Mouse (Mus musculus): ENCODE measurements around the gene Tufm. TPM values are rescaled to one million over a fixed set of nuclear protein-coding genes. Genes with fewer than 3 reads are reported as not detected.

The Tufm gene
- total RNA-seq, 1 experiment from 2014 or later, result 108 TPM

Other genes with a start within 250 kb of the Tufm start
- 5.2 and 5.7 TPM in 2 replicates for gene Sbk1, start 214.7 kb upstream of the Tufm start, total RNA-seq (2017)
- gene Lat, start 117.8 kb upstream of the Tufm start, total RNA-seq (2017), result 16.4 and 22.4 TPM in 2 replicates
- 5.6 and 11.3 TPM in 2 replicates for gene Spns1, start 109.9 kb upstream of the Tufm start, total RNA-seq (2017)
- 18.2 and 24.4 TPM in 2 replicates for gene Nfatc2ip, start 90.6 kb upstream of the Tufm start, total RNA-seq (2017)
- gene Cd19, start 72.5 kb upstream of the Tufm start, total RNA-seq (2017), result 0.32 TPM in 1 of 2 replicates, not detected in the other
- 22.5 and 23.1 TPM in 2 replicates for gene Rabep2, start 58.6 kb upstream of the Tufm start, total RNA-seq (2017)
- gene Atp2a1, start 24.3 kb upstream of the Tufm start, total RNA-seq (2017), result 0.41 TPM in 1 of 2 replicates, not detected in the other
- 16.6 and 17.3 TPM in 2 replicates for gene Sh2b1, start 11.9 kb upstream of the Tufm start, total RNA-seq (2017)
- 37.0 and 51.1 TPM in 2 replicates for gene Atxn2l, start 16.1 kb downstream of the Tufm start, total RNA-seq (2017)
- 231 and 257 TPM in 2 replicates for gene Eif3c, start 79.0 kb downstream of the Tufm start, total RNA-seq (2017)
- gene Apobr, start 97.6 kb downstream of the Tufm start, total RNA-seq (2017), result 5.7 and 6.5 TPM in 2 replicates
- 18.1 and 21.2 TPM in 2 replicates for gene Cln3, start 98.5 kb downstream of the Tufm start, total RNA-seq (2017)
- gene Il27, start 107.6 kb downstream of the Tufm start, total RNA-seq (2017), result 0.23 TPM in 1 of 2 replicates, not detected in the other
- 2.5 and 2.8 TPM in 2 replicates for gene Nupr1, start 143.5 kb downstream of the Tufm start, total RNA-seq (2017)
- gene Sgf29, start 161.9 kb downstream of the Tufm start, total RNA-seq (2017), result 40.8 and 51.8 TPM in 2 replicates
- 0.37 TPM in 1 of 2 replicates, not detected in the other for gene Sult1a1, start 189.1 kb downstream of the Tufm start, total RNA-seq (2017)
- gene Bola2, start 208.0 kb downstream of the Tufm start, total RNA-seq (2017), result 119 and 144 TPM in 2 replicates
- 3.4 and 6.0 TPM in 2 replicates for gene Slx1b, start 208.4 kb downstream of the Tufm start, total RNA-seq (2017)
- gene Coro1a, start 220.4 kb downstream of the Tufm start, total RNA-seq (2017), result 301 and 302 TPM in 2 replicates

Measured in common myeloid progenitor, adult 5-6 weeks (primary cell).